Mouse (Mus musculus): ENCODE results near the gene Apba2. TPM values are rescaled to one million over a fixed set of nuclear protein-coding genes. Genes with fewer than 3 reads are reported as not detected.

Gene Apba2
- total RNA-seq, 2 experiments from 2014 or later, result 261 to 283 TPM

DNA sequence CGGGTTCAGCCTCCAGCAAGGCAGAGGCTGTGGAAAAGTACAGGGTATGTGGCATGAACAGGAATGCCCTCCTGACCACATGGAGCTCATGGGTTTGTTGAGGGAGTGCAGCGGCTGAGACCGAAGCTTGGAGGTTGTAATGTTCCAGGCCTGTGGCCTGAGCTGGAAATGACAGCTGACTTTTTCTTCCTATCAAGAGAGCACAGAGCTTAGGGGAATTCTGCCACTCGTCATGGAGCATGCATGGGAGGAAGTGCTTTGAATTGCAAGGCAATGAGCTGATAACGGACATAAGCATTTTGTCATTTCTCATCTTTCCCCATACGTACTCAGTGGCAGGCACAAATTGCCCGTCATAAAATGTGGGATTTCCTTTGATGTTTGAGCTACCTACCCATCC is 163.6 kb downstream of the Apba2 start:
- DNase-seq (ENCODE audit: extremely low spot score in 1 of 2, low spot score in 2 of 2), result no peak
- TF ChIP-seq CTCF (IDR thresholded peaks at IDR 0.05), result no peak
- H3K27ac ChIP-seq, result no peak overlapping the region
- intact Hi-C loops (cut with DNase I), result no loop called here
- no peak overlapping the region for H3K4me3 ChIP-seq

DNA sequence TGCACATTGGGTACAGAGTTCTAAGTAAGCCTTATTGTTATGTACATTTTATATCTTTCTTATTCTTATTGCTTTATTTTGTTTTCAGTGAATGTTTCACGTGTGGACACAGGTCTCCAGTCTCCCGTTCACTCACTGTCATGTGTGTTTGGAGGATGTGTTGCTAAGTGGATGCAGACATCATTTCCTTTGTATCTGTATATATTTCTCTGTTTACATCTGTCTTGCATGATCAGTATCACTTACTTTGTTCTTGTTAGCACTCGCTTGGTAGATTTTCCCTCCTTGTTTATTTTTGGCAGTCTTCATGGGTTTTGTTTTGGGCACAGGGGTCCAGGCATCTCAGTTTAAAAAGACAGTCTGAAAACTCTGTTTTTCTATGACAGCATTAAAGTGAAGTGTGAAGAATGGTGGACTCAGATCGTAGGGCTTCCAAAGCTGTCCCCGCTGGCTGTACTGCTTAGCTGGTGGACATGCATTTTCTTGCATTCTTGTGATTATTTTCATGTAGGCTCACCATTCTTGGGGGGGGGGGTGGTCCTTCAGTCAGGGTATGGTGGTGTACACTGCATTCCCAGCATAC is 164.3 kb downstream of the Apba2 start:
- Histone ChIP-seq H3K27ac (no peak overlapping the region), H3K4me3 (no peak overlapping the region)
- intact Hi-C loops (cut with DNase I), result no loop called here
- no peak for DNase-seq (ENCODE audit: extremely low spot score in 1 of 2, low spot score in 2 of 2)
- TF ChIP-seq CTCF (IDR thresholded peaks at IDR 0.05), result no peak

DNA sequence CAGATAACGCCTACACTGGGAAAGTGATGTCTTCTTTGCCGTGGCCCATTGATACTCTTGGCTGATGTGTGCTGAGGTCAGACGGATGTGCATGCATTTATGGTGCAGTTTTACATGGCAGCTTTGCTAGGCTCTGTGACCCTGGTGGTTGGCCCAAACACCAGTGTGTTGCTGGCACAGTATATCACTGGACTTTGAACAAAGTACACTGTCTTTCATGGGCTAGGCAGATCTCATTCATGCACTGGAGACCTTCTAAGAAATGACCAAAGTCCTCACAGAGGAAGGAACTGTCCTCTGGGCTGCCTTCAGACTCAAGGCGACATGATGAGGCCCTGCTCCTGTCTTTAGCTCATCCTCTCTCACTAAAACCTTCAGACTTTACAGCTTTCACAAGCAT is 166.5 kb downstream of the Apba2 start:
- DNase-seq (ENCODE audit: extremely low spot score in 1 of 2, low spot score in 2 of 2), result no peak
- no peak overlapping the region for H3K27ac ChIP-seq
- TF ChIP-seq CTCF (IDR thresholded peaks at IDR 0.05), result no peak
- H3K4me3 ChIP-seq, result no peak overlapping the region
- intact Hi-C loops (cut with DNase I), result no loop called here

DNA sequence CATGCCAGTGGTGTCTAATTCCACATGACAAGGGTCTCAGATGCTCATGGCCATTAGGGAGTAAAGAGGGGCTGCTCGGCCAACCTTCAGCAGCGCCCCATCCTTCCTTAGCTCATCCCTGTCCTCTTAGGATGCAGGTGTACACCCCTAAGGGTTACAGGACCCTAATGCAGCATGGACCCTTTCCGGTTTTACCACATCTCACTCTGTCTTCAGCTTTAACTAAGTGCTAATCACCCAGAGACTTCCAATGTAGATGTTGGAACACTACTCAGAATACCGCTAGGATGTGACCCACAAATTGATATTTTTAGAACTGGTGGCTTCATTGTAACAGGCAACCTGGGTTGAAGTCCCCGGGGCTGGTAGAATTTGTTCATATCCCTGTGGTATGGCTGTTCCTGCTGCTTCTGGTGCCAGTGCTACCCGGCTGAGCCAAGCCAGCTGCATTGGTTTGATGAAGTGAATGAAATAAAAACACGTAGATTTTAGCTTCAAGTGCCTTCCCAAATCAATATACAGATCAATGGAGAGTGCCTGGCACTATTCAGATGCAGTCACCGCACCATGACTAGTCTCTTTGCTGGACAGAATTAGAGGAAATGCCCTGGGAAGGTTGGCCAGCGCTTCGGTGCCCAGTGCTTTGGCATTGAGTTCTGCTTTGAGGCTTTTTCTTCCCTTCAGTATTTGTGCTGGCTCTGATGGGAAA is 178.4 kb downstream of the Apba2 start:
- no peak overlapping the region for H3K4me3 ChIP-seq
- H3K27ac ChIP-seq, result peak overlapping the region; percentile 32; the same call in 1 of the 2 replicates
- TF ChIP-seq CTCF (IDR thresholded peaks at IDR 0.05), result no peak
- no peak for DNase-seq (ENCODE audit: extremely low spot score in 1 of 2, low spot score in 2 of 2)
- intact Hi-C loops (cut with DNase I), result no loop called here

DNA sequence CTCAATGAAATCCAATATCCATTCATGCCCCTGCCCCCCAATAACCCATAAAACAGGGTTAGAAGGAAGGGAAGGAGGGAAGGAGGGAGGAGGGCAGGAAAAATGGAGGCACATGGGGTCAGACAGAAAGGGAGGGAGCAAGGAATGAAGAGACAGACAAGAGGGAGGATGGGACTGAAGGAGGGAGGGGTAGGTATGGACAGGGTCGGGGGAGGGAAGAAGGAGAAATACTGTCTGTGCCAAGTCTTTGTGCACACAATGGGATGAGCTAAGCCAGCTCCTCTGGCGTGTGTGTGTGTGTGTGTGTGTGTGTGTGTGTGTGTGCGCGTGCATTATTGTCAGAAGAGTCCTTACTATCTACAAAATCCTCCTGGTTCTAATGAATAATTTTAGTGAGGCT is 183.4 kb downstream of the Apba2 start:
- no peak for TF ChIP-seq CTCF (IDR thresholded peaks at IDR 0.05)
- DNase-seq (ENCODE audit: extremely low spot score in 1 of 2, low spot score in 2 of 2), result no peak
- Histone ChIP-seq H3K27ac (no peak overlapping the region), H3K4me3 (no peak overlapping the region)
- intact Hi-C loops (cut with DNase I), result no loop called here

DNA sequence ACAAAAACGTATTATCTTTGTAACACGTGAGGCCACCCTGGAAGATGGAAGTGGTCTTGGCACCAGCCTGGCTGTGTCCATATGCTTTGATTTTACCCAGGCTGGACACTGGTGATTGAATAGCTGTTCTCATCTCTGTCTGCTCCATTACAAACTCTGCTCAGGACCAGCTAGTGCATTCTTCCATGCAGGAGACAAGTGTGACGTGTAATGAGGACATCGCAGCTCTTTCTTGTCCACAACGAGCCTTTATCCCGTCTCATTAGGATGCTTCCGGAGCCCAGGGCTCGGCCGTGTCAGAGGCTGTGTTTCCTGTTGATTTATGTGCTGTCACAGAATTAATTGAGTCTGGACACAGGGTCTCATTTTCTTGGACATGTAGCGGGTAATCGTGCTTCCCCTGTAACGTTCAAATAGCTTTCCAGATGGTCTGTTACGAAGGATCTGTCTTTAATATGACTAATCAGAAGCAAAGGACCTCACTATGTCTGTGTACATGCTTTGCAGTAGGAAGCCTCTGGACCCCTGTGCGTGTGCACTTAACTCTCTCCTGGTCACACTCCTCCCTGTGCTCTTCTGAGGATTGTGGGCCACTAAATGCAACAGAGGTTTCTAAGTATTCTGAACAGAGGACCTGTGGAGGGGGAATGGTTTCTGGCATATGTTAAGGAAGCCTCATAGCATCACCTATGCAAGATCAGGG is 186.8 kb downstream of the Apba2 start:
- TF ChIP-seq CTCF (IDR thresholded peaks at IDR 0.05), result no peak
- Histone ChIP-seq H3K4me3 (no peak overlapping the region), H3K27ac (peak overlapping the region; percentile 11; the same call in 1 of the 2 replicates)
- DNase-seq (ENCODE audit: extremely low spot score in 1 of 2, low spot score in 2 of 2), result no peak
- intact Hi-C loops (cut with DNase I), result no loop called here

DNA sequence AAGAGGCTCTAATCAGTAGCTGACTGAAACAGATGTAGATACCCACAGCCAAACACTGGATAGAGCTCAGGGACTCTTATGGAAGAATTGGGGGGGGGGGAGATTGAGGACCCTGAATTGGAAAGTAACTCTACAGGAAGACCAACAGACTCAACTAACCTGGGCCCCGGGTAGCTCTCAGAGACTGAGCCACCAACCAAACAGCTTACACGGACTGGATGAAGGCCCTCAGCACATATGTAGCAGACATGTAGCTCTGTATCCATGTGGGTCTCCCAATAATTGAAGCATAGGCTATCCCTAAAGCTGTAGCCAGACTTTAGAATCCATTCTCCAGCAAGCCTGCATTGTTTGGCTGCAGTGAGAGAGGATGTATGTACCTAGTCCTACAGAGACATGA is 190.3 kb downstream of the Apba2 start:
- TF ChIP-seq CTCF (IDR thresholded peaks at IDR 0.05), result no peak
- DNase-seq (ENCODE audit: extremely low spot score in 1 of 2, low spot score in 2 of 2), result no peak
- Histone ChIP-seq H3K27ac (no peak overlapping the region), H3K4me3 (no peak overlapping the region)
- intact Hi-C loops (cut with DNase I), result no loop called here

DNA sequence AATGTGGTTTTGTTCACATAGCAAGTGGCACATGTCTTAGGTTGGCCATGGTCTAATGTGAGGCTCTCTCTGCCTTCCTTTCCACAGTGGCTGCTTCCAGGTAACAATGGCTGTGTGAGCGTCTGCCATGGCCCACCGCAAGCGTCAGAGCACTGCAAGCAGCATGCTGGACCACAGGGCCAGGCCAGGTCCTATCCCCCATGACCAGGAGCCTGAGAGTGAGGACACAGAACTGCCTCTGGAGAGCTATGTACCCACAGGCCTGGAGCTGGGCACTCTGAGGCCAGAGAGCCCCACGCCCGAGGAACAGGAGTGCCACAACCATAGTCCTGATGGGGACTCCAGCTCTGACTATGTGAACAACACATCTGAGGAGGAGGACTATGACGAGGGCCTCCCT is 193.4 kb downstream of the Apba2 start:
- no peak overlapping the region for H3K27ac ChIP-seq
- intact Hi-C loops (cut with DNase I), result no loop called here
- DNase-seq (ENCODE audit: extremely low spot score in 1 of 2, low spot score in 2 of 2), result no peak
- no peak overlapping the region for H3K4me3 ChIP-seq
- no peak for TF ChIP-seq CTCF (IDR thresholded peaks at IDR 0.05)

DNA sequence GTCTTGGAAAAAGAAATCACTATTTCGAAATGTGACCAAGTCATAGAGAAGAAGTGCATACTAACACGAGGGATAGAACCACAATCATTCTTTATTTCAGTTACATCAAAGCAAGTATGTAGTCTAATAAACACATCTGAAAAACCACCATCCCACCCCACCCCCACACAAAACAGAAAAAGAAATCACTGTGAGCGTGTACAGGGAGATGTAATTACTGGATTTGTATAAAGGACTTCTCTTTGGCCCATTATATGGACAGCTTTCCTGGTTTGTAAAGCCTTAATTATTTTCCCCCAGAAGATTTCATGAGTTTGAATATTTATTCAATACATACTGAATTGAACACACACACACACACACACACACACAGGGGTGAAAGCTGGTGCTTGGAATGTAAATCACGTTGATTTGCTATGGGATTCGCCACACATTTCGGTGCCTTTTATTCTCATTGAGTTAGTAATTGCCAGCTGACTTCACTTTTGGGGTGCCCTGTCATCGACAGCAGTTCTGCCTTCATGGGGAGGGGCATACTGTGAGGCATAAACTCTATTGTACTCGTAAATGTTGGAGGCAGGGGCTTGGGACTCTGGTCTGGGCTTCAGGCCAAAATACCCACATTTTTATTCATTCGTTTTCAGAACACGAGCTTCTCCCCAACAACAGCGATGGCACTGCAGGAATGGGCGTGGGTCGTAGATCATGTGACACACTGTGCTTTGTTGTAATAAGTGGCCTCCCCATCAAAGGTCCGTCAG is 195.2 kb downstream of the Apba2 start:
- no peak overlapping the region for H3K4me3 ChIP-seq
- DNase-seq (ENCODE audit: extremely low spot score in 1 of 2, low spot score in 2 of 2), result no peak
- H3K27ac ChIP-seq, result no peak overlapping the region
- intact Hi-C loops (cut with DNase I), result no loop called here
- no peak for TF ChIP-seq CTCF (IDR thresholded peaks at IDR 0.05)

DNA sequence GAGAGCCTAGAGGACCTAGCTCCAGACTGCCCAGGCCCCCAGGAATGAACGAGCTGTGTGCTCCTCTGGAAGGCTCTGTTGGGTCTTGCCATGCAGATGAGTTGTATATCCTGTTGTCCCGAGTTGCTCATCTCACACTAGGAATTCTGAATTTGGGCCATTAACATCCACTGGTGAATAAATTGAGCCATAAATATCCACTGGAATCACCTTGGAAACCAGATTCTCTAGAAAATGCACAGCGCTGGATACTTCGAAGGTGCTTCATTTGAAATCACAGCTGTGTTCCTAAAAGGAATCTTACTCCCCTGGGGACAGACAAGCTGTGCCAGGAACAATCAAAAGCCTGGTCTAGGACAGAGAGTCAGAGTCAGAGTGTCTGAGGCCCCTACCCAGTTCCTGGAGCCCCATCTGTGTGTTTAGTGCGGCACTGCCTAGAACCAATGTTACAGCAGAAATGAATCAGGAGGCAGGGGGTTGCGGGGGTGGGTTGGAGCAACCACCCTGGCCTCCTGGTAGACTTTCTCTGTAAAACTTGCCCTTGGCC is 196.4 kb downstream of the Apba2 start:
- H3K4me3 ChIP-seq, result no peak overlapping the region
- no peak for DNase-seq (ENCODE audit: extremely low spot score in 1 of 2, low spot score in 2 of 2)
- no peak overlapping the region; the same call in 1 of the 2 replicates for H3K27ac ChIP-seq
- intact Hi-C loops (cut with DNase I), result no loop called here
- TF ChIP-seq CTCF (IDR thresholded peaks at IDR 0.05), result no peak

DNA sequence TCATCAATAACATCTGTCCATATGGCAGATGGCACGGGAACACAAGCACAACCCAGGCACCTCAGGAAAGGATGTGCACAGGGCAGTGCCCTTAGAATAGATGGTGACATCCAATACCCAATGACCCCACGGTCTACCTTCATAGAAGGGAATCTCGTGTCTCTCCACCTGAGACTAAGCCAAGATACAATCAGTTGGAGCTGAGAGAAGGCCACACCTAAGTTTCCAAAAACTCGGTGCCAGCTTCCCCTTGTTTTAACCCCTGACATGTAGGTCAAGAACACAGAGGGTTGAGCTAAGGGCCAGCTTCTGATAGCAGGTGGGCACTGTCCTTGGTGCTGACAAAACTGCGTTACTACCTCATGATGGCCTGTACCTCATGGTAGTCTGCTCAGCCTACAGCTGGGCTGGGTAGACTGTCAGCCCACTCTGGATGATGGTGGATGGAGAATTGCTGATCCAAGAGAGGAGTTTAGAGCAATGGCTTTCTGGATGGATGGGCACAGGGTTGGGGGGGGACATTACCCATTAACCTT is 202.6 kb downstream of the Apba2 start:
- intact Hi-C loops (cut with DNase I), result no loop called here
- DNase-seq (ENCODE audit: extremely low spot score in 1 of 2, low spot score in 2 of 2), result no peak
- TF ChIP-seq CTCF (IDR thresholded peaks at IDR 0.05), result no peak
- H3K4me3 ChIP-seq, result no peak overlapping the region
- H3K27ac ChIP-seq, result no peak overlapping the region

All from left cerebral cortex, adult 2 months (tissue).